Comparison of ENCODE assay signal across 9 mouse cellular contexts in genomic region chr11:105731541-105731940, GRCm38 (mm10).
DNase-seq lines count a peak whose midpoint lies in the region; ATAC-seq lines count a peak whose summit lies in the region.
"Had no signal": no experiment of that assay in that cellular context is flagged by ENCODE, and none has a peak within 500 bp of the region (broad histone marks: within the 10 kb centered on the region; RNA-seq: fewer than 3 reads in every experiment).

No protein-coding gene starts in this region.

- WGBS in neural tube, embryonic 11.5 days = 50% methylated on average over 6 of the region's 6 CpGs
- 45% methylated on average over 6 of the region's 6 CpGs for WGBS in hindbrain, embryonic 11.5 days

- H3K36me3 ChIP-seq in neural tube, embryonic 11.5 days (ENCODE audit: control insufficient read depth, insufficient read depth, low read length) = no peaks in the 10 kb centered on the region
- H3K36me3 ChIP-seq in hindbrain, embryonic 11.5 days (ENCODE audit: control insufficient read depth, insufficient read depth, low read length) = no peaks in the 10 kb centered on the region

- peak; percentile 83 for ATAC-seq in neural tube, embryonic 11.5 days (ENCODE audit: insufficient read depth, low FRiP score, low TSS enrichment)
- 0 out of 2 replicates have a peak, but pooled peaks have one; percentile 51 for ATAC-seq in hindbrain, embryonic 11.5 days (ENCODE audit: low FRiP score)

- peak; percentile 62 for DNase-seq in neural tube, embryonic 11.5 days (ENCODE audit: low spot score)
- DNase-seq in neural tube, embryonic 10.5 days (ENCODE audit: extremely low spot score, low spot score) = no peak
- DNase-seq in hindbrain, embryonic 11.5 days (ENCODE audit: low spot score) = peak; percentile 56
- peak; percentile 48 to 49 for DNase-seq in left cerebral cortex, postnatal 36 days (ENCODE audit: low spot score in 2 of 2)
- peak; percentile 7 for DNase-seq in right cerebral cortex, postnatal 4 days
- no peak for DNase-seq in ovary, postnatal 10 days (ENCODE audit: low spot score)
- DNase-seq in gastrocnemius, postnatal 14 days = no peak
- no peak for DNase-seq in kidney, adult 11 months

- no peak overlapping the region for H3K4me3 ChIP-seq in neural tube, embryonic 11.5 days (ENCODE audit: low read depth, low read length)
- H3K4me3 ChIP-seq in hindbrain, embryonic 11.5 days (ENCODE audit: low read depth, low read length) = no peak overlapping the region

- H3K9me3 ChIP-seq in neural tube, embryonic 11.5 days (ENCODE audit: control insufficient read depth, low read length) = no peaks in the 10 kb centered on the region
- H3K9me3 ChIP-seq in hindbrain, embryonic 11.5 days (ENCODE audit: control insufficient read depth, low read length) = no peaks in the 10 kb centered on the region

- no peak overlapping the region for H3K4me2 ChIP-seq in neural tube, embryonic 11.5 days (ENCODE audit: low read depth)
- H3K4me2 ChIP-seq in hindbrain, embryonic 11.5 days (replicated peaks; ENCODE audit: low read depth, low read length) = no peak overlapping the region

- H3K9ac ChIP-seq in neural tube, embryonic 11.5 days (ENCODE audit: low read length) = no peak overlapping the region
- H3K9ac ChIP-seq in hindbrain, embryonic 11.5 days (ENCODE audit: low read depth, low read length) = no peak overlapping the region

- intact Hi-C loops in left cerebral cortex, postnatal 36 days (cut with DNase I) = no loop called here
- intact Hi-C loops in gastrocnemius, postnatal 14 days (cut with DNase I; ENCODE audit: low total_unique reads) = no loop called here

- no peaks in the 10 kb centered on the region for H3K27me3 ChIP-seq in neural tube, embryonic 11.5 days (ENCODE audit: control insufficient read depth, insufficient read depth, low read length)
- H3K27me3 ChIP-seq in hindbrain, embryonic 11.5 days (ENCODE audit: control insufficient read depth, insufficient read depth, low read length) = no peaks in the 10 kb centered on the region
- H3K27me3 ChIP-seq: CH12.LX had no signal

- H3K4me1 ChIP-seq in neural tube, embryonic 11.5 days (ENCODE audit: control insufficient read depth, insufficient read depth, low read length) = peaks cover 4% of the 10 kb centered on the region
- H3K4me1 ChIP-seq in hindbrain, embryonic 11.5 days (replicated peaks; ENCODE audit: control insufficient read depth, insufficient read depth, low read length) = 0 out of 2 replicates have a peak, but pooled peaks cover 2% of the 10 kb centered on the region

- no peak overlapping the region for H3K27ac ChIP-seq in neural tube, embryonic 11.5 days (ENCODE audit: low read depth, low read length)
- H3K27ac ChIP-seq in hindbrain, embryonic 11.5 days (ENCODE audit: low read depth, low read length) = no peak overlapping the region

Comparison
In these comparisons a context has a peak if more than half of its experiments do, and no peak if none do; other contexts are left out.
1. DNase-seq: peak in neural tube, embryonic 11.5 days (single experiment), hindbrain, embryonic 11.5 days (single experiment), left cerebral cortex, postnatal 36 days (2 of 2) and right cerebral cortex, postnatal 4 days (single experiment); none in neural tube, embryonic 10.5 days (single experiment), ovary, postnatal 10 days (single experiment), gastrocnemius, postnatal 14 days (single experiment) and kidney, adult 11 months (single experiment).